Mouse (Mus musculus) embryonic facial prominence, embryonic 11.5 days (tissue): ENCODE results near the gene Slc38a11. TPM values are rescaled to one million over a fixed set of nuclear protein-coding genes. Genes with fewer than 3 reads are reported as not detected.

Experiments
- ATAC-seq: fragments of 200-750 bp; cut with Nextera tagmentation; replicated peaks from 2 replicates; pipeline ENCODE4 v1.8.0; 2017; ENCODE audit warnings: low read depth; ENCODE audit not compliant: insufficient number of reproducible peaks, low FRiP score, low TSS enrichment
- DNase-seq: peaks from one replicate; pipeline ENCODE4 v3.0.0-alpha.2; 2015; ENCODE audit warnings: low spot score
- H3K27ac ChIP-seq: fragments of 300-500 bp; sonication (generic); replicated peaks from 2 replicates; pipeline ENCODE4 v1.5.1; 2014; ENCODE audit warnings: mild to moderate bottlenecking, low read depth, low read length, control low read depth
- H3K27me3 ChIP-seq: fragments of 300-500 bp; sonication (generic); 2 replicates; pipeline ENCODE4 v1.6.1; 2014; ENCODE audit warnings: mild to moderate bottlenecking, low read length, moderate library complexity, mixed read lengths; ENCODE audit not compliant: control insufficient read depth, insufficient read depth
- H3K36me3 ChIP-seq: fragments of 300-500 bp; sonication (generic); replicated peaks from 2 replicates; pipeline ENCODE4 v1.6.1; 2014; ENCODE audit warnings: low read depth, mild to moderate bottlenecking, low read length, moderate library complexity, mixed read lengths; ENCODE audit not compliant: control insufficient read depth, insufficient read depth
- H3K4me1 ChIP-seq: fragments of 300-500 bp; sonication (generic); 2 replicates; pipeline ENCODE4 v1.6.1; 2014; ENCODE audit warnings: low read length, mixed read lengths; ENCODE audit not compliant: control insufficient read depth, insufficient read depth
- H3K4me2 ChIP-seq: fragments of 300-500 bp; sonication (generic); 2 replicates; pipeline ENCODE4 v1.6.1; 2014; ENCODE audit warnings: low read depth, mild to moderate bottlenecking, control low read depth, low read length, moderate library complexity
- H3K4me3 ChIP-seq: fragments of 300-500 bp; sonication (generic); 2 replicates; pipeline ENCODE4 v1.5.1; 2014; ENCODE audit warnings: low read depth, low read length, control low read depth
- H3K9ac ChIP-seq: fragments of 300-500 bp; sonication (generic); replicated peaks from 2 replicates; pipeline ENCODE4 v1.6.1; 2014; ENCODE audit warnings: mild to moderate bottlenecking, control low read depth, low read length
- H3K9me3 ChIP-seq: fragments of 300-500 bp; sonication (generic); replicated peaks from 2 replicates; pipeline ENCODE4 v1.6.1; 2016; ENCODE audit warnings: mild to moderate bottlenecking, low read length, inconsistent platforms, mixed read lengths; ENCODE audit not compliant: control insufficient read depth
- WGBS: fragments of 180-500 bp; shearing (Covaris S2); extraction: QIAGEN DNeasy Blood & Tissue Kit; methylation state at CpG from one replicate; pipeline ENCODE4 v1.1.7; 2014; 5-methylcytosine and 5-hydroxymethylcytosine counted together
- polyA plus RNA-seq: library from polyadenylated mRNA; unstranded; fragments of >200 nt; fragmentation: Nextera tagmentation; extraction: Ambion mirVana; gene quantifications from 2 replicates; pipeline ENCODE4 v1.2.1, GENCODE M21; 2014

The Slc38a11 gene
- polyA plus RNA-seq, 1 experiment from 2014 or later: not detected

GRCm38 (mm10) chr2:65320975-65321374, 42.9 kb downstream of the Slc38a11 start:
- ATAC-seq (no peak), DNase-seq (no peak)
- Histone ChIP-seq H3K4me2 (no peak overlapping the region), H3K4me1 (no peaks in the 10 kb centered on the region), H3K4me3 (no peak overlapping the region), H3K27ac (no peak overlapping the region), H3K9me3 (no peaks in the 10 kb centered on the region), H3K36me3 (no peaks in the 10 kb centered on the region), H3K27me3 (no peaks in the 10 kb centered on the region), H3K9ac (no peak overlapping the region)
- WGBS: 81% methylated on average over 2 of the region's 2 CpGs

GRCm38 (mm10) chr2:65316721-65317120, 47.1 kb downstream of the Slc38a11 start:
- DNase-seq: no peak
- Histone ChIP-seq H3K9ac (no peak overlapping the region), H3K4me3 (no peak overlapping the region), H3K4me2 (no peak overlapping the region), H3K9me3 (no peaks in the 10 kb centered on the region), H3K27me3 (no peaks in the 10 kb centered on the region), H3K4me1 (no peaks in the 10 kb centered on the region), H3K27ac (no peak overlapping the region), H3K36me3 (no peaks in the 10 kb centered on the region)
- WGBS: 89% methylated on average over 12 of the region's 12 CpGs
- no peak for ATAC-seq

- Histone ChIP-seq H3K4me2 (no peak overlapping the region), H3K9ac (no peak overlapping the region), H3K36me3 (no peaks in the 10 kb centered on the region), H3K9me3 (no peaks in the 10 kb centered on the region), H3K4me3 (no peak overlapping the region), H3K27me3 (no peaks in the 10 kb centered on the region), H3K4me1 (no peaks in the 10 kb centered on the region), H3K27ac (no peak overlapping the region)
- DNase-seq (no peak), ATAC-seq (no peak)
- WGBS: 72% methylated on average over 3 of the region's 3 CpGs
These were observed 52.6 kb downstream of the Slc38a11 start for GRCm38 (mm10) chr2:65311250-65311649.

GRCm38 (mm10) chr2:65296541-65296940, 67.3 kb downstream of the Slc38a11 start:
- H3K4me1 ChIP-seq: no peaks in the 10 kb centered on the region
- H3K27ac ChIP-seq: no peak overlapping the region
- no peak overlapping the region for H3K4me3 ChIP-seq
- no peaks in the 10 kb centered on the region for H3K9me3 ChIP-seq
- H3K36me3 ChIP-seq: no peaks in the 10 kb centered on the region
- DNase-seq: no peak
- no peak overlapping the region for H3K4me2 ChIP-seq
- H3K27me3 ChIP-seq: no peaks in the 10 kb centered on the region
- WGBS: 33% methylated on average over 2 of the region's 2 CpGs
- no peak for ATAC-seq
- H3K9ac ChIP-seq: no peak overlapping the region

GRCm38 (mm10) chr2:65294092-65294491, 69.7 kb downstream of the Slc38a11 start:
- ATAC-seq (no peak), DNase-seq (no peak)
- no peak overlapping the region for H3K9ac ChIP-seq
- H3K27ac ChIP-seq: no peak overlapping the region
- no peaks in the 10 kb centered on the region for H3K9me3 ChIP-seq
- no peak overlapping the region for H3K4me2 ChIP-seq
- H3K27me3 ChIP-seq: no peaks in the 10 kb centered on the region
- H3K36me3 ChIP-seq: no peaks in the 10 kb centered on the region
- no peaks in the 10 kb centered on the region for H3K4me1 ChIP-seq
- H3K4me3 ChIP-seq: no peak overlapping the region
- 79% methylated on average over 8 of the region's 8 CpGs for WGBS

GRCm38 (mm10) chr2:65293411-65293810, 70.4 kb downstream of the Slc38a11 start:
- DNase-seq: no peak
- Histone ChIP-seq H3K27ac (no peak overlapping the region), H3K4me1 (no peaks in the 10 kb centered on the region), H3K36me3 (no peaks in the 10 kb centered on the region), H3K9ac (no peak overlapping the region), H3K27me3 (no peaks in the 10 kb centered on the region), H3K4me3 (no peak overlapping the region), H3K9me3 (no peaks in the 10 kb centered on the region), H3K4me2 (no peak overlapping the region)
- no peak for ATAC-seq
- 92% methylated on average over 8 of the region's 8 CpGs for WGBS

GRCm38 (mm10) chr2:65289721-65290120, 74.1 kb downstream of the Slc38a11 start:
- DNase-seq: no peak
- no peak overlapping the region for H3K27ac ChIP-seq
- no peaks in the 10 kb centered on the region for H3K36me3 ChIP-seq
- H3K27me3 ChIP-seq: no peaks in the 10 kb centered on the region
- no peaks in the 10 kb centered on the region for H3K4me1 ChIP-seq
- 85% methylated on average over 4 of the region's 4 CpGs for WGBS
- no peak overlapping the region for H3K4me3 ChIP-seq
- no peaks in the 10 kb centered on the region for H3K9me3 ChIP-seq
- no peak overlapping the region for H3K9ac ChIP-seq
- no peak overlapping the region for H3K4me2 ChIP-seq
- ATAC-seq: no peak

GRCm38 (mm10) chr2:65288696-65289095, 75.1 kb downstream of the Slc38a11 start:
- no peak overlapping the region for H3K4me3 ChIP-seq
- H3K27me3 ChIP-seq: no peaks in the 10 kb centered on the region
- no peak for ATAC-seq

More at GRCm38 (mm10) chr2:65288696-65289095, 75.1 kb downstream of the Slc38a11 start:
- no peak for DNase-seq
- Histone ChIP-seq H3K4me1 (no peaks in the 10 kb centered on the region), H3K4me2 (no peak overlapping the region), H3K9ac (no peak overlapping the region), H3K36me3 (no peaks in the 10 kb centered on the region), H3K27ac (no peak overlapping the region), H3K9me3 (no peaks in the 10 kb centered on the region)
- WGBS: 91% methylated on average over 1 of the region's 1 CpGs
